Mouse (Mus musculus): ENCODE measurements around the gene Fgf8.

DNA sequence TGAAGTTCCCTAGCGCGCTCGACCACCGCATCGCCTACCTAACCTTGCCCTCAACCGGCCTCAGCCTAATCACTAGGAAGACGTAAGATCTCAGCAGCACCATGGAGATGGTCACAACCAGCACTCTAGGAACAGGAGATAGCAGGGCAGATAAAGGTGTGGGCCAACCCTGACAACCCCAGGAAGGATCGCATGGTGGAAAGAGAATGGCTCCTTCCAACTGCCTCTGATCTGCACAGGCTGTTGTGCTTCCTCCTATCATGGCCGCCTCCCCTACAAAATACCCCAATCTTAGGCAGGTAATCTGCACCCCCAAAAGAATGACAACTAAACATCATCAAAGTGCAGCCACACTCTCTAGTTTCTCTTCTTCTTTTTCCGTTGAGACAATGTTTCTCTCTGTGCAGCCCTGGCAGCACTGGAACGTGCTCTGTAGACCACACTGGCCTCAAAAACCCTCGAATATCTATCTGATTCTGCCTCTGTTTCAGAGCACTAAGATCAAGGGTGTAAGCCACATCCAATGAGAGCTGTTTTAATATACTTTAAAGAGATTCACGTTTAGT, 37.7 kb upstream of the Fgf8 start:
- TF ChIP-seq CTCF (IDR thresholded peaks at IDR 0.05; ENCODE audit: extremely low read depth, insufficient read depth, insufficient read length, insufficient replicate concordance) (no peak), POLR2A (IDR thresholded peaks at IDR 0.05; ENCODE audit: low read depth, low read length) (no peak)
